Mouse (Mus musculus): ENCODE measurements around the gene Gpr18.

Gene Gpr18

GRCm38 (mm10) chr14:121915621-121916020 is at the start of gene Gpr18:
Gpr18 (minus strand) TSS chr14:121915781.
- no peak for DNase-seq

DNA sequence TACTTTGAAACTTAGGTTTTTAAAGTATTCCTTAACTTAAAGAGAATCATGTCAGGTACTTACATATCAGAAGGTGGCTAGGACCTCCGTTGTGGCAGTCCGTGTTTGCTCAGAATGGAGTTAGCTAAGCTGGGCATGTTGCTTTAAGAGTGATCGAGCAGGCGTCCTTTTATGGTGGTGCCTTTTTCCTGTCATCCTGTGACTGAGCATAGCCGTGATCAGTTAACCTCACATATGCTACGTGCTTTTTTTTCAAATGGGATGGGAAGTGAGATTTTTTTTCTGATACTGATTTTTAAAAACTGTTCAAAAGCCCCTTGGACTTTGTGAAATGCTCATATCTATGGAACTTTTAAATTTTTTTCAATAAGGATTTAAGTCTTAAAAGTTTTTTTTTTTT is 49.4 kb upstream of the Gpr18 start, which contains the start of gene Gpr183:
TSS of gene Gpr183 (minus strand) at position 206 of the 400 bp plus-strand sequence.
- DNase-seq, result no peak

GRCm38 (mm10) chr14:121963942-121964335 is 48.4 kb upstream of the Gpr18 start:
- DNase-seq, result no peak

- DNase-seq, result no peak
Measured at GRCm38 (mm10) chr14:121963251-121963941, 47.8 kb upstream of the Gpr18 start.

DNA sequence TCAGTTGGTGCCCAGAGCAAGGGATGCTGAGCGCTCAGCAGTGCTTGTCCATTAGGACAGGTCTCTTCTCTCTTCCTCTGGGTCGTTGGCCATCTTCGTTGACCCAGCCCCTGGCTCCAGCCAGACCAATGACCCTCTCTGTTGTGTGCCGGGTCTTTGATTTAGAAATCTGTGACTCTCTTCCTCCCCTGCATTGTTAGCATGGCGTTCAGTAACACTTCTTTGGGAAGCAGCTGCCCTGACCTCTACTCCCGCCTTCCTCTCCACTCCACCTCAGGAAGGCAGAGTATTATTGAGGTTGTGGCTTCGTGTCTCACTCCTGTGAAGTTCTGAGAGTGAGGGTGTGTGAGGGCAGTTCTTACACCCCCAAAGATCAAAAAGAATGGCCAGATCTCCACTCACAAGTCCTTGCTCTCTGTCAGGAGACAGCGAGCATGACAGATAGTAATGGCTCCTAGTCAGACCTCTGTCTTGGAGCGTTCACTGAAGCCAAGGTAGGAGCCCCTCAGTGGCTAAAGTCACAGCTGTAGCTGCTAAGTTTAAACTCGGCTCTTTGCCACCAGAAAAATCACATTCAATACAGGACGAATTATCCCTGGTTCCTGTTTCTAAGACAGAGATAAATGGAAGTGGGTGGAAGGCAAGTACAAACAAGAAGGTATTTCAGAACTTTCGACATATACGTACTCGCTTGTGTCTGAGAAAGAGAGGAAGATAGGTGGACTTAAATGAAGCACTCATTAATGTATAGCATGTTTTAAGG is 46.7 kb upstream of the Gpr18 start:
- DNase-seq, result no peak

GRCm38 (mm10) chr14:121961496-121962127 is 46.0 kb upstream of the Gpr18 start:
- DNase-seq, result no peak

DNA sequence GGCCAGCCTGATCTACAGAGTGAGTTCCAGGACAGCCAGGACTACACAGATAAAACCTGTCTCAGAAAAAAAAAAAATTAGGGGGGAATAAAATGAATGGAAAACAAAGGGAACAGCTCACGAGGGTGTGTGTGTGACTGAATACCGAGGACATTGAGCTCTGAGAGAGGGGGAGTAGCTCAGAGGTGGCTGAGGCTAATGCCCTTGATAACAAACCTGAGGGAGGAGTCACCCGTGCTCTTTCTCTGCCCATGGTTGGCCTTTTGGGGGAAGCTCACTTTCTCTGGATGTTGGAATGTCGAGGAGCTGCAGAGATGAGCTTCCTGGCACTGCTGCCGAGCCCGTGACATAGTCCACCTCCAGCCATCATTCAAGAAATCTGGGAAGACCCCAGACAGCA is 45.4 kb upstream of the Gpr18 start:
- DNase-seq, result no peak

- peak in 1 of 2 experiments; percentile 22 for DNase-seq
Measured at GRCm38 (mm10) chr14:121960531-121960930, 45.0 kb upstream of the Gpr18 start.

DNA sequence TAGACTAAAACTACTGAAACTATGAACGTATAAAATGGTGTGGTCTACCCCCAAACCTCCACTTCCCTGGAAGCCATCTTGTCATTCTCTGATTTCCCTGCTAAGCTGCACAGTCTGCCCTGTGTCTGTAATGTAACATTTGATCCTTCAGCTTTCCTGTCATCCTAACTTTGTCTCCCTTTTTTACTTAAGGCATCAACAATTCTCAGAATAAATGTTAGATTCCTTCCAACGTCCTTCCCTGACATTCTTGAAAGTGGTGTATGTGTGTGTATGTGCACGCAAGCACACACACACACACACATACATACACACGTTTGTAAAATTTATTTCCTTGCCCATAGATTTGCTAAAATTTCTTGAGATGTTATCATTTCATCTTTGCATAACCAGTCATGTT is 44.5 kb upstream of the Gpr18 start:
- DNase-seq, result no peak

DNA sequence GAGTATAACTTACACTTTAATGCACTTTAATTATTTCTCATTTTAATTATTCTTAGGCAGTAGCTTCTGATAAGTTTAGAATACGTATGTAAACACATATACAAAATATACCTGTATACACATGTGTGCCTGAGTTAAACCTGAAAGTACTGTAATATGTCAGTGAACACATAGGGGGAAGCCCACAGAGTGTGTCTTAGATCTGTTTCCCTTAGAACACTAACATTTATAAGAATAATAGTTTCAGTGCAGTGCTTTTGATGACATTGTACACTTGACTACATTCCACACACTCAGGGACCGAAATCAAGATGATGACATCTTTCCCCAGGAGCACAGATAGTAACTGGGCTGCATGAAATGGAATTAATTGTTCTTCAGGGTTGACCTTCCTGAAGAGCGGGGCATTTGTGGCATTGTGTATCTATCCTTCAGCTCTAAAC is 44.0 kb upstream of the Gpr18 start:
- DNase-seq, result no peak

GRCm38 (mm10) chr14:121958751-121959537 is 43.4 kb upstream of the Gpr18 start:
- peak in 1 of 2 experiments; percentile 18 for DNase-seq

DNA sequence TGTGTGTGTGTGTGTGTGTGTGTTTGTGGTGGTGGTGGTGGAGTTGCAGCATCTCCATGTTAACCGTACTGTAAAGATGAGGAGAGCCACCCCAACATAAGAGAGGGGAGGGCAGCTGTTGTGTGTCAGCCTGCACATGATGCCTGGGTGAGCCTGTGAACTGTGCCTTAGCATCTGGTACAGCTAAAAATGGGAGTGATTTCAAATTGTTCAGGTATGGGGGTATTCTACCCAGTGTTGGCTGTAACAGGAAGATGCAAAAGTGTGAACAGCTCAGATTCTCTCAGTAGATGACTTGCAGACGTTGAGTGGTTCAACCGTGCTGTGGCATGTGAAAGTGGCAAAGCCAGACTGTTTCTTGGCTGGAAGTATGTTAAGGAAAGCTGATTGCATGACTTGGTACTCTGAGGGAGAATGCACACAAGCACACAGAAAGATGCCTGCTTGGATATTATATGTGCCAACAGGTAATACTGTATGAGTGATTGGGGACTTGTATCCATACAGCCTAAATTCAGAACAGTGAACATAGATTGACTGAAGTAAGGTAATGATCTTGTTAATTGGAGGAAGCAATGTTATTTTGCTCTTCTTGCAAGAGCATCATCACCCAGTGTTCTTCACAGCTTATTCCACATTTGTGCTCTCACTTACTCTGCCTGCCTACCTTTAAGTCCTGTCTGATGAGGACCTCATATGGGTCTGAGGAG is 42.6 kb upstream of the Gpr18 start:
- no peak for DNase-seq

DNA sequence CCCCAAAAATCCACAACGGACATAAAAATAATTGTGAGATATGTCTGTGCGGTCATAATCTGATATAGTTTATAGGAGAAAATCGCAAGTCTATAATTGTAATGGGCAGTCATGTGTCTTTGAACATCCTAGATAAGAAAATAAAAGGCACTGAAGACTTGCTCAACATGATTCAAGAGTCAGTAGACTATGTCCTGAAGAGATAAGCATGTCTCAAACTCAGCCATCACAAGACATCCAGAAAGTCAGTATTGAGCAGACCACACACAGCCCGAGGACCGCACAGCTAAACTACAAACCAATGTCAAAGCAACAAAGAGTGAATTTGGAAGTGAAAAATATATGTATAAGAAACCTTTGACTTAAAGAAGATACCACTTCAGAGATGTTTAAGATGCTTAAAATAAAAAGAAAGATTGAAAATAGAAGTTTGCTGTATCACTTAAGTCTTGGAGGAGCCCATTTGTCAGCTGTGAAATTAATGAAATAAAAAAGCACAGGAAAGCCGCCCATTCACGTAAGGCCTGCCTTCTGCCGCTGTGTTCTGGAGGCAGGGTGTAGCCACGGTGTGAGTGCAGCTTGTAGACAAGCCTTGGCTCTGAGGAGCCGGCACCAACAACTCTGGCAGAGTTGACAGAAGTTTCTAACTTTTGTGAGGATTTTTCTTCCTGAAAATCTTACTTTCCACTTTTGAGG is 41.7 kb upstream of the Gpr18 start:
- DNase-seq, result no peak

DNA sequence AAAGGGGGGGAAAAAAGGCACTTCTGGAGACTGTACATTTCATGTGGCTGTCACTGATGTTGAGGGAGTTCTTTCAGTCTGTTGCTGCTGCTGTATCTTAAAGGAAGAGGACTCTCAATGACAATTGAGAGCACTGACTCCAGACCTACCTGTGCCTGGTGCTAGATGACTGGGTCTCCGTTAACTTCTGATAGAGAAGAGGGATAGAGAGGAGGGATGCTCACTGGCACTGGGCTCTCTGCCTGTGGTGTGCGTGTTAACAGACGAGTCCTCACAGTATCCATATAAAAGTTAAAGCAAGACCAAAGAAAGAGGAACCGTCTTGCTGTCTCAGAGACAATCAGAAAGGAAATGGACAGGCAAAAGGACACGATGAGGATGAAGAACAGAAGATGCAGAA is 40.7 kb upstream of the Gpr18 start:
- DNase-seq, result no peak

DNA sequence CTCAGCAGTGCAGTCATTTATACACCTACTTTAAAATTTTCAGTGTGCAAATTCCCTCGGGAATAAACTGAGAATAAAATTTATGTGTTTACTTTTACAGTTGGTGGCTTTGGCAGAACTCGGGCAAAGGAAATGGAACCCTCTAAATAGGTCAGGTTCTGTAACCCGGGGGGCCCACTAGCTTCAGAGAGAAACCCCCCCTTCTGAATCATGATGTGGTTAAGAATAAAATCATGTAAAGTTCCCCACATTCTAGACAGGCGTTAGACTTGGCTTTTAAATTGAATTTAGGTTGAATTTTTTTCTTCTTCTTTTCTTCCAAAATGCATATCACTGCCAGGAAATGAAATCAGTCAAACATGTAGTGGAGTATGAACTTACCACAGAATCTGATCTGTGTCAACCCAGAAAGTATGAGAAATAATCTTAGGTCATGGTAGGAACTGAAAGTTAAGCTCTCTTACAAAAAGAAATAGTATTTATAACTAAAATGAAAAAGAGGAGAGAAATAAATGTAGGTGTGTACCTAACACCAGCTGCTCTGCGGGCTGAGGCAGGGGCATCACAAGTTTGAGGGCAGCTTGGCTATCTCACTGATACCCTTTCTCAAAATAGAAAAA is 39.7 kb upstream of the Gpr18 start:
- no peak for DNase-seq

DNA sequence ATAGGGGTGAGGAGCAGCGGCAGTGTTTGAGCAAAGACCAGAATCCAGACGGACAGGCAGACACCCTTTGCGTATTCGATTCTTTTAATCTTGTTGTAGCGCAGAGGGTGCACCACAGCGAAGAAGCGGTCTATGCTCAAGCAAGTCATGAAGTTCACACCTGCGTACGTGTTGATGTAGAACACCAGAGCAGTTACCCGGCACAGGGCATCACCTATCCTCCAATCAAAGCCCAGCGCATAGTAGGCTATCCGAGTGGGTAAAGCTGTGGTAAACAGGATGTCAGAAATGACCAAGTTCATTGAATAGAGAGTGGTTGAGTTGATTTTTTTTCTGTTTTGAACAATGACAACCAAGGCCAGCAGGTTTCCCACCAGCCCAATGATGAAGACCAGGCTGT is 39.0 kb upstream of the Gpr18 start:
- DNase-seq, result no peak

DNA sequence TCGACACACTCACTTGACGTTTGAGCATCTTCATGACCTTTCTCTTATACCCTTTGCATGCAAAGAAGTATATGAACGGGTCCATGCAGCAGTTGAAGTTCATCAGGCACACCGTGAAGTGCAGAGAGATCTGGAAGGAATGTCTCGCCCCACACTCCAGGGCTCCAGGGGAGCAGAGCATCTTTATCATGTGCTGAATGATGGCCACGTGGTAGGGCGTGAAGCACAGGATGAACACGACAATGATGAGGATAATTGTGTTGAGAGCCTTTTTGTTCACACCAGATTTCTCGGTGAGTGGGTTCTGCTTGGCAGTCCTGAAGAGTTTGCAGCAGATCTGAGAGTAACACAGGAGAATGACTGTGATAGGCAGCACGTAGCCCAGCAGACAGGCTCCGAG is 38.5 kb upstream of the Gpr18 start:
- no peak for DNase-seq

DNA sequence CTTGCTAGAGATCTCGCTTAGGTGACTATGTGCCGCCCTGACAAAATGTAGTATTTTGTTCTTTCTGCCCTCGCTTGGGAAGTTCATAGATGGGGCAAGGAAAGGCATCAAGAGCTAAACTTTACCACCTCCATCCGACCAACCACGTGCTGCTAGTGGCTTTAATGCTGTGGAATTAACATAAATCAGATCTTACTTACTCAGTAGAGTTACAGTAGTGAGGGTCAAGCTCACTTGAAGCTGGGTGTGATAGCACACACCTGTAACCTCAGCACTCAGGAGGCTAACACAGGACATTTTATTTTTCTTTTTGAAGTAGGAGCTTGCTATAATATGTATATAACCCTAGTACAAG is 36.4 kb upstream of the Gpr18 start:
- no peak for DNase-seq

GRCm38 (mm10) chr14:121951399-121952045 is 35.9 kb upstream of the Gpr18 start:
- no peak for DNase-seq

- no peak for DNase-seq
Measured at GRCm38 (mm10) chr14:121949897-121950296, 34.3 kb upstream of the Gpr18 start.

GRCm38 (mm10) chr14:121949436-121949835 is 33.9 kb upstream of the Gpr18 start:
- DNase-seq, result no peak
